Mouse (Mus musculus): ENCODE data around the gene Gadd45b. TPM values are rescaled to one million over a fixed set of nuclear protein-coding genes. Genes with fewer than 3 reads are reported as not detected.

Gene Gadd45b
- polyA plus RNA-seq (2015; fragmentation: Nextera tagmentation; extraction: Ambion mirVana), result 19.0 and 21.7 TPM in 2 replicates

DNA sequence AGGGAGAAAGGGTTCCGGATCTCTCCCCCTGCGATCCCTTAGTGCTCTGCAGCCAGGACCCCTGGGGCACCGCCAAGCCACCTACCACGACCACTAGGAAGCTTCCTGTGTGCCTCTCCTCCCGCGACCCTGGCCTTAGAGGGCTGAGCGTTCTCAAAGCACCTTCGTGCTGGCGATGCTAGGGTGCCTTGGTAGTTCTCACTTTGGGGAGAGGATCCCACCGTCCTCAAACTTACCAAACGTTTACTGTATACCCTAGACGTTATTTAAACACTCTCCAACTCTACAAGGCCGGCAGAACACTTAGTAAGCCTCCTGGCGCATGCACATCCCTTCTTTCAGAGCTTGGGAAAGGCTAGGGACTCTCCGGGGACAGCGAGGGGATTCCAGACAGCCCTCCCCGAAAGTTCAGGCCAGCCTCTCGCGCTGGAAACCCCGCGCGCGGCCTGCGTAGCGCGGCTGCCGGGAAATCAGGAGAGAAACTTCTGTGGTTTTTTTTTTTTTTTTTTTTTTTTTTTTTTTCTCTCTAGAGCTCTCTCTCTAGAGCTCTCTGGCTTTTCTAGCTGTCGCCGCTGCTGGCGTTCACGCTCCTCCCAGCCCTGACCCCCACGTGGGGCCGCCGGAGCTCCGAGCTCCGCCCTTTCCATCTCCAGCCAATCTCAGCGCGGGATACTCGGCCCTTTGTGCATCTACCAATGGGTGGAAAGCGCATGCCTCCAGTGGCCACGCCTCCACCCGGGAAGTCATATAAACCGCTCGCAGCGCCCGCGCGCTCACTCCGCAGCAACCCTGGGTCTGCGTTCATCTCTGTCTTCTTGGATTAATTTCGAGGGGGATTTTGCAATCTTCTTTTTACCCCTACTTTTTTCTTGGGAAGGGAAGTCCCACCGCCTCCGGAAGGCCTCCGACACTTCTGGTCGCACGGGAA lies at the start of gene Gadd45b:
Gadd45b (plus strand) TSS at position 775 of the 928 bp plus-strand sequence.
- DNase-seq (ENCODE audit: low spot score), result peak; percentile 99

DNA sequence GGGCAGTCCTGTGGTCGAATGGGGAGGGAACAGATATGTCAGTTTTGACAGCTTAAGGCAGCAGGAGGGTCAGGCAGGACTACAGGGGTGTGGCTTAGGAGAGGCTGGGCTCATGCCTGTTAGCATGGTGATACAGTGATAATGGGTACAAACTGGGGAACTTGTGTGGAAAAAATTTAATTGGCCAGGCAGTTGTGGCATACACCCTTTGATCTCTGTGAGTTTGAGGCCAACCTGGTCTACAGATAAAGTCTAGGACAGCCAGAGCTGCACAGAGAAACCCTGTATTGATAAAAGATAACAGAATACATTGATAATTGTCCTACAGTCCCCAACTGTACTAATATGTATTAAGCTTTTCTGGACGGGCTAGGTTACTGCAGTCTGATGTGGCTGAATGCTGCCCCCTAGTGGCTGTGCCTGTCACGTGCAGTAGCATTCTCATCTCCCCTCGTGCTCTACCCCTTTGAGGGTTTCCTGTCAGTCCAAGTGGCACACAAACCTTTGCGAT lies 49.7 kb upstream of the Gadd45b start:
- peak; percentile 79 for DNase-seq (ENCODE audit: low spot score)

- no peak for DNase-seq (ENCODE audit: low spot score)
These were observed 49.0 kb upstream of the Gadd45b start for GRCm38 (mm10) chr10:80880901-80881300.

DNA sequence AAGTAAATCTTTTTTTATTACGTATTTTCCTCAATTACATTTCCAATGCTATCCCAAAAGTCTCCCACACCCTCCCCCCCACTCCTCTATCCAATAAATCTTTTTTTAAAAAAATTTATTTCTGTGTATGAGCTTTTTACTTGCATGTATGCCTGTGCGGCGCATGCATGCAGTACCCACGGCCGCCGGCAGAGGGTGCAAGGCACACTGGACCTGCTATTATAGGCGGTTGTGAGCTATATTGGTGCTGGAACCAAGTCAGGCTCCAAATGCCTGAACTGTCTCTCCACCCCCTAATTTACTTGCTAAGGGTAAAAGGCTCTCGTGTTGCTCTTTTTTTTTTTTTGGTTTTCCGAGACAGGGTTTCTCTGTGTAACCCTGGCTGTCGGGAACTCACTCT lies 48.6 kb upstream of the Gadd45b start:
- DNase-seq (ENCODE audit: low spot score), result peak; percentile 71

GRCm38 (mm10) chr10:80887181-80887580 lies 42.7 kb upstream of the Gadd45b start:
- DNase-seq (ENCODE audit: low spot score), result no peak

DNA sequence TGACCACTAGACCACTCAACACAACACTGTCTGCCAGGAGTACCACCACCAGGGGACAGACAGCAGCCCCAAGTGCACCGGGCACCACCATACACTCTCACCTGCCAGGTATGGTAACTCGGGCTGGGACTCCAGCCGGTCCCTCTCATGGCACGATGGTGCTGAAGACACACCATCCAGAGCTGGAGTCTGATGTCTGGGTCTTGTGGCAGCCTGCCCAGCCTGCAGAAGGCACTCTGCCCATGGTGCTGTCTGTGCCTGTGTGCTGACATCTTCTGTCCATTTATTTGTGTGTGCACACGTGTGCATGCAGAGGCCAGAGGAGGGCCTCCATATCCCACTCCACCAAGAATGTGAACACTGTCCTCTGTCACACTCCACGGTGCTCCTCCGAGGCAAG lies 34.8 kb upstream of the Gadd45b start:
- DNase-seq (ENCODE audit: low spot score), result no peak

DNA sequence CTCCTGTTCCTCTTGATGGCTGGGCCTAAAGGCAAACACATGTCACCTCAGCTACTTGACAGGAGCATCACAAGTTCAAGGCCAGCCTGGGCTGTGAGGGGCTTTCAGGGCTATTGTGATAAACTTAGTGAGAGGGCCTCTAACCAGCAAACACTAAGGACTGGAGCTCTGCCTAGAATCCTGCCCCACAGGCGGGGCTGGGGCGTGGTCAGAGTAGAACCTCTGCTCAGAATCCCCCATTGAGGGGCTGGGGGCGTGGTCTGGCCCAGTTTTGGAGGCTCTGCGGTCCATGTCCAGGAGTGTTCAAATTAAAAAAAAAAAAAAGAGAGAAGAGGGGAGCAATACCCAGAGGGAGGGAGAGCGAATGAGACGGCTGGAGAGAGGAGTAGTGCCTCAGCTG lies 34.2 kb upstream of the Gadd45b start:
- DNase-seq (ENCODE audit: low spot score), result no peak

DNA sequence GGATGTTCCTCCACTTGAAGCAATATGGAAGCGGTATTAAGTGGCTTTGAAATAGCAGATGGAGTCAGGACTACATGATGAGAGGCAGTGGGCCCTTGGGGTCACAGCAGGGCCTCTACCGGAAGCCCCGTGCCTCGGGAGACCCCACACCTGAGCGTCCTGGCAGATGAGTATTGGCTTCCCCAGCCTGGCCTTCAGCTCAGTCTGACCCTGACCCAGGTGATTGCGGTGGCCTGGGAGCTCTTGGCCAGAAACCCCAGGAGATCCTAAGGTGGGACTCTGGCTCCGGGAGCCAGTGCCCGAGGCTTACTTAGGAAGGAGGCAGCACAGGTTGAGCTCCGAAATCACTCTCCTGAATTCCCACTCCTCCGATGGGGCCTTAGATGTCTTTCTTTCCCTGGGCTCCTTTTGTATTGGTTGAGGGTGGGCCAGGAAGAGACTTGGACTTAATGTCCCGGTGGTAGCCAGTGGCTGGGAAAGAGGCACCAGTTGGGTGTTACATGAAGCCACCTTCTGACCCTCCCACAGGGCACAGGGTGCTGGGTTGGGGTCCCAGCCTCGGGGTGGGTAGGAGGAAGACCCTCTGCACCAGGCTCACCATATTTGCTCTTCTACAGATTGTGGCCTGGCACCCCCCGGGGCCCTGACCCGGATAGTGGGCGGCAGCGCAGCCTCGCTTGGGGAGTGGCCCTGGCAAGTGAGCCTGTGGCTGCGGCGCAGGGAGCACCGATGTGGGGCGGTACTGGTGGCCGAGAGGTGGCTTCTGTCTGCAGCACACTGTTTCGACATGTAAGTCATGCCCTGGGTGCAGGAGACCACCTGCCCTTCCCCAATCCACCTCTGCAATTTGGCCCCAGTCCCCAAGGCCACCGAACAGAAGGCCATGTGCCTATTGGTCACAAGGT lies 33.0 kb upstream of the Gadd45b start:
- DNase-seq (ENCODE audit: low spot score), result no peak

DNA sequence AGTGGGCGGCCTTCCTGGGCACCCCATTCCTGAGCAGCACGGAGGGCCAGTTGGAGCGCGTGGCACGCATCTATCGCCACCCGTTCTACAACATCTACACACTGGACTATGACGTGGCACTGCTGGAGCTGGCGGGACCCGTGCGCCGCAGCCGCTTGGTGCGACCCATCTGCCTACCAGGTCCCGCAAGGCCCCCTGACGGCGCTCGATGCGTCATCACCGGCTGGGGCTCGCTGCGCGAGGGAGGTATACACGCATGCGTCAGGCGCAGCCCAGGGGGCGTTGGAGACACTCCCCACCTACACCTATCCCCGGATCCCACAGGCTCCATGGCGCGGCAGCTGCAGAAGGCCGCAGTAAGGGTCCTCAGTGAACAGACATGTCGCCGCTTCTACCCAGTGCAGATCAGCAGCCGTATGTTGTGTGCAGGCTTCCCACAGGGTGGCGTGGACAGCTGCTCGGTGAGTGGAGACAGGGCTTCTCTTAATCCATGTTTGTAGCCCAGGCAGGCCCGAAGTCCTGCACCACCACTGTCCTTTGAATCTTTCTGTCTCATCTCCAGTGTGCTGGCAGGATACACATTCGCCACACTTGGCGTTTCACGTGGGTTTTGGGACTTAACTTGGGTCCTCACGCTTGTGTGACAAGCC lies 31.9 kb upstream of the Gadd45b start:
- DNase-seq (ENCODE audit: low spot score), result no peak

DNA sequence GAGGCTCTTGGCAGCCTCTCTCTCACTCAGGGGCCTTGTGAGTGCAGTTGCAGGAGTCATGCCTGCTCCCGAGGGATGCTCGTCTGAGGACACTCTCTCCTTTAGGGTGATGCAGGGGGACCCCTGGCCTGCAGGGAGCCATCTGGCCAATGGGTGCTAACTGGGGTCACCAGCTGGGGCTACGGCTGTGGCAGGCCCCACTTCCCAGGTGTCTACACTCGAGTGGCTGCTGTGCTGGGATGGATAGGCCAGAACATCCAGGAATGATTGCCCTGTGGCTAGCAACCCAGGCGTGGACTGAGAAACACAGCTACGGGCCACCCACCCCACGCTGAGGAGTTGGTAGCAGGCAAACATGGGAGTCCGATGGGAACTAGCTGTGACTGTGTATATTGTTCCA lies 30.8 kb upstream of the Gadd45b start:
- DNase-seq (ENCODE audit: low spot score), result no peak

- DNase-seq (ENCODE audit: low spot score), result no peak
These were observed 30.1 kb upstream of the Gadd45b start for GRCm38 (mm10) chr10:80899591-80900317.

DNA sequence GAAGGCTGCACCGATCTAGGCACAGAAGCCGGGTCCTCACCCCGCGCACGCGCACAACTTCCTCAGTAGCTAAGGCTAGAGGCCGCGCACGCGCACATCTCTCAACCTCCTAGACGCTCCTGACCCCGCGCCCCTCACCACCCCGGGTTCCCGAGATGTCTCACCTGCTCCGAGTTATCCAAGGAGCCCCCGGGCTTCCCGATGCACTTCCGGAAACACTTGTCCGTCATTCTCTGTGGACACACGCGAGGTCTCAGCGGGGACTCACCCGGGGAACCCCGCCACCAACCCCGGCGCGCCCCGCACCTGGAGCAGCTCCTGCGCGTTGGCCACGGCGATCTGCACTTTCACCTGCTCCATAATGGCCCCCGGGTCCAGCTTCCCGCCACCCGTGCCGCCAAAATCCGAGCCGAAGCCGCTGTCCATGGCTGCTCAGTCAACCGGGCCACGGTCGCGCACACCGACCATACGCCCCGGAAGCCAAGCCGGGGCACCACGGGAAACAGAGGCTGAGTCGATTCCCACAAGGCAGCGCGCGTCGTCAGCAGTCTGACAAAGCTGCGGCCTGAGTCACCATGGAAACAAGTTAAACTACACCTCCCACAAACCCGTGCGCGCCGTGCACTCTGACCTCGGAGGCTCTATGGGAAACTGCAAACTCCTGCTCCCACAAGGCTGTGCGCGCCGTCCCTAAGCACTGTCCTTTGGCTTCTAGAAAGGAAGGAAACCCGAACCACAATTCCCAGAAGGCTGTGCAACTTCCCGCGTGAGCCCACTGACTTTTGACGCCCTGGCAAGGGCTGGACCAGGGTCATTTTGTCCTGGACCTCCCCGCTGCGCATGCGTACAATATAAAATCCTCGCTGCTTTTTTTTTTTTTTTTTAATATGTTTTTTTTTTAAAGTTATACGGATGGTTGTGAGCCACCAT lies 29.3 kb upstream of the Gadd45b start, which contains the start of gene Timm13:
Timm13 (minus strand) TSS at position 652 of the 930 bp plus-strand sequence.
- DNase-seq (ENCODE audit: low spot score), result peak; percentile 99

- no peak for DNase-seq (ENCODE audit: low spot score)
These were observed 28.2 kb upstream of the Gadd45b start for GRCm38 (mm10) chr10:80901409-80902272.

DNA sequence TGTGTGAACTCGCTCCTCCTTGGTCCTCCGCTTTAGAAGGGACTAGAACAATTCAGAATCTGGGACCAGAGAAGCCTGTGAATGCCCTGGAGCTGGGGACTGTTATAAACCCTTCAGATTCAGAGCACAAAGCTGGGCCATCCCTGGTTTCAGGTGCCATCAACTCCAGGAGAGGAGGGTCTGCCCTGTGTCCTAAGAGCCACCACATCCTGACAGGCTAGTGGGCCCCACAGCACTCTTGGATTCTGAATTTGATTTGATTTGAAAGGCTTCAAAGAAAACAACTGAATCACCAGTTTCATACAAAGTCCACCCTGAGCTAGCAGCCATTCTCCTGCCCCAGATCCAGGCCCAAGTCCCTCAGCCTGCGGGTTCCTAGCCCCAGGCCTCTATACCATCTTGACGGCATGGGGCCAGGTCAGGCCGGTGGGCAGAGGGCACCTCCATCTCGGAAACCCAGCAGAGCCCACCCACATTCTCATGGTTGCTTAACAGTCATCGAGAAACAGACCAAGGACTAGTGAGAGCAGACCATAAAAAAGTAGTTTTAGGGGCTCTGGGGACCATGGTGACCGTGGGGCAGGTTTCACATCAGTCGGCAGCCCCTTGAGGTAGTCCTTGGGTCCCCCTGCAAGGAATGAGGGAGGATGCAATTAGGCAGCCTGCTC lies 27.5 kb upstream of the Gadd45b start:
- no peak for DNase-seq (ENCODE audit: low spot score)

DNA sequence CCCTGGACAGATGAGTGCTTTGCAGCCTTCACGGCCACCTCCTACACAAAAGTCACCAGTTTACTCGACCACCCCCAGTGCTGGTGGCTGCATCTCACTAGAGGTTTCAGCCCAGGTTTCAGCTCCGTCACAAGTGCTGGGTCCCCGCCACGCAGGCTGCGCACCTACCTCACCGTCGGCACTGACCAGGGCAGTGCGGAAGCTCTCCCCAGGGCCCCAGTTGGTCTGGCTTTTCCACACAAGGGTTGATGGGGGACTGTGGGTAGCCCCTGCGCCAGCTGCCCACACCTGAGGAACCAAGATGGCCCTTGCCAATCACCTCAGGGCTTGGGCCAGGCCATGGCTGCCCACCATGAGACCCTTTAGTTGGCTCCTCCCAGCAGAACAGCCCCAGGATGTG lies 26.6 kb upstream of the Gadd45b start:
- no peak for DNase-seq (ENCODE audit: low spot score)

DNA sequence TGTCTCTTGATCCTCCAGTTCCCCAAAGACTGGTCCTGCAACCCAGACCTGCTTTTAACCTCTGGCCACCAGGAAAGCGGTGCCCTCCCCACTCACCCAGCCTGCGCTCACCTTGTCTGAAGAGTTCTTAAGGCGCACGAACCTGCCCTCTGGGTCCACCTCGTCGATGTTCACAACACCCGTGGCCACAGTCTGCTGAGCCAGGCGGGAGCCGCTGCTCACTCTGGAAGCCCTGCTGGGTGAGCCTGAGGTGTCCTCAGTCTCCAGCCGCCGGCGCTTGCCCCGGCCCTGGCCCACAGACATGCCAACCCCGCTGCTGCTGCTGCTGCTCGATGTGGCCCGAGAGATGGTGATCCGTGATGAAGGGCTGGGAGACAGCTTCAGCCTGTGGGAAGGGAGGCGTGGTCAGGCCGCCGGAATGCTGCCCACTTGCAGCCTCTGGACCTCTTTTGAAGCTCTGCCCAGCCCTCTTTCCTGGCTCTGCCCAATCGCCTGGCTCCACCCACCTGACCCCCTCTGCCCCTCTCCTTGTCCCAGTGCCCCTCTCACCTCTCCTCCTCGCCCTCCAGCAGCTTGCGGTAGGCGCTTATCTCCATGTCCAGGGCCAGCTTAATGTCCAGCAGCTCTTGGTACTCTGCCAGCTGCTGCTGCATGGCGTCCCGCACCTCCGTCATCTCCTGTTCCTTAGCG lies 25.7 kb upstream of the Gadd45b start:
- DNase-seq (ENCODE audit: low spot score), result no peak

- DNase-seq (ENCODE audit: low spot score), result no peak
These were observed 25.2 kb upstream of the Gadd45b start for GRCm38 (mm10) chr10:80904709-80905108.

Measured in thymus, postnatal 0 days (tissue).